Mouse (Mus musculus) heart, adult 11 months (tissue): ENCODE measurements around the gene Chrm3.
A peak's percentile ranks its signal among the peaks of the same experiment; 100 is the strongest.
"Not testable (repeated sequence)": the region's sequence is repeated elsewhere in the genome, so short reads cannot be mapped to it uniquely, and the experiment has no call there.

Experiments
- DNase-seq: peaks from one replicate; pipeline ENCODE4 v3.0.0; 2022

Chrm3 gene

GRCm38 (mm10) chr13:10360777-10361176 lies at the start of gene Chrm3:
Gene Chrm3, minus strand, starts transcription at chr13:10360847.
- peak; percentile 93 for DNase-seq

- DNase-seq, result peak; percentile 9
Measured at GRCm38 (mm10) chr13:10394364-10394763, 33.7 kb upstream of the Chrm3 start.

- DNase-seq, result not testable (repeated sequence)
Measured at GRCm38 (mm10) chr13:10375487-10375886, 14.8 kb upstream of the Chrm3 start.

GRCm38 (mm10) chr13:10360199-10360694 lies 400 bp downstream of the Chrm3 start:
- peak; percentile 82 for DNase-seq

- peak; percentile 87 for DNase-seq
Measured at GRCm38 (mm10) chr13:10359516-10360198, 990 bp downstream of the Chrm3 start.

GRCm38 (mm10) chr13:10355796-10356195 lies 4.9 kb downstream of the Chrm3 start:
- DNase-seq, result no peak

- DNase-seq, result peak; percentile 90
Measured at GRCm38 (mm10) chr13:10354885-10355575, 5.6 kb downstream of the Chrm3 start.

GRCm38 (mm10) chr13:10352141-10352540 lies 8.5 kb downstream of the Chrm3 start:
- no peak for DNase-seq

- no peak for DNase-seq
Measured at GRCm38 (mm10) chr13:10344362-10344761, 16.3 kb downstream of the Chrm3 start.

- no peak for DNase-seq
Measured at GRCm38 (mm10) chr13:10335558-10335957, 25.1 kb downstream of the Chrm3 start.

- DNase-seq, result no peak
Measured at GRCm38 (mm10) chr13:10332762-10333161, 27.9 kb downstream of the Chrm3 start.

- DNase-seq, result no peak
Measured at GRCm38 (mm10) chr13:10309811-10310210, 50.8 kb downstream of the Chrm3 start.

GRCm38 (mm10) chr13:10295160-10295559 lies 65.5 kb downstream of the Chrm3 start:
- no peak for DNase-seq

- no peak for DNase-seq
Measured at GRCm38 (mm10) chr13:10284331-10284730, 76.3 kb downstream of the Chrm3 start.

- DNase-seq, result no peak
Measured at GRCm38 (mm10) chr13:10274907-10275306, 85.7 kb downstream of the Chrm3 start.

GRCm38 (mm10) chr13:10263784-10264183 lies 96.9 kb downstream of the Chrm3 start:
- DNase-seq, result no peak

GRCm38 (mm10) chr13:10253049-10253448 lies 107.6 kb downstream of the Chrm3 start:
- no peak for DNase-seq

GRCm38 (mm10) chr13:10251499-10252179 lies 109.0 kb downstream of the Chrm3 start:
- DNase-seq, result no peak

- DNase-seq, result peak; percentile 93
Measured at GRCm38 (mm10) chr13:10244243-10244998, 116.2 kb downstream of the Chrm3 start.

GRCm38 (mm10) chr13:10240238-10240637 lies 120.4 kb downstream of the Chrm3 start:
- DNase-seq, result no peak

- DNase-seq, result no peak
Measured at GRCm38 (mm10) chr13:10239825-10240224, 120.8 kb downstream of the Chrm3 start.

- DNase-seq, result no peak
Measured at GRCm38 (mm10) chr13:10237616-10238015, 123.0 kb downstream of the Chrm3 start.

GRCm38 (mm10) chr13:10236279-10236678 lies 124.4 kb downstream of the Chrm3 start:
- no peak for DNase-seq
